Mouse (Mus musculus) embryonic facial prominence, embryonic 13.5 days (tissue): ENCODE measurements around the gene Dcun1d1. TPM values are rescaled to one million over a fixed set of nuclear protein-coding genes. Genes with fewer than 3 reads are reported as not detected.
A peak's percentile ranks its signal among the peaks of the same experiment; 100 is the strongest.

Source experiments
- ATAC-seq: fragments of 200-750 bp; cut with Nextera tagmentation; 2 replicates; pipeline ENCODE4 v1.8.0; 2017; ENCODE audit warnings: low read depth; ENCODE audit not compliant: insufficient number of reproducible peaks, insufficient read depth, low FRiP score, low TSS enrichment
- H3K27ac ChIP-seq: fragments of 300-500 bp; sonication (generic); 2 replicates; pipeline ENCODE4 v1.5.1; 2015; ENCODE audit warnings: moderate library complexity, mild to moderate bottlenecking, inconsistent platforms
- H3K27me3 ChIP-seq: fragments of 300-500 bp; sonication (generic); 2 replicates; pipeline ENCODE4 v1.6.1; 2015; ENCODE audit warnings: mild to moderate bottlenecking, inconsistent platforms
- H3K36me3 ChIP-seq: fragments of 300-500 bp; sonication (generic); 2 replicates; pipeline ENCODE4 v1.6.1; 2015; ENCODE audit warnings: mild to moderate bottlenecking, inconsistent platforms
- H3K4me1 ChIP-seq: fragments of 300-500 bp; sonication (generic); 2 replicates; pipeline ENCODE4 v1.6.1; 2015; ENCODE audit warnings: inconsistent platforms
- H3K4me2 ChIP-seq: fragments of 300-500 bp; sonication (generic); 2 replicates; pipeline ENCODE4 v1.6.1; 2015; ENCODE audit warnings: moderate library complexity, mild to moderate bottlenecking, inconsistent platforms
- H3K4me3 ChIP-seq: fragments of 300-500 bp; sonication (generic); 2 replicates; pipeline ENCODE4 v1.5.1; 2015; ENCODE audit warnings: mild to moderate bottlenecking, inconsistent platforms
- H3K9ac ChIP-seq: fragments of 300-500 bp; sonication (generic); 2 replicates; pipeline ENCODE4 v1.6.1; 2015; ENCODE audit warnings: mild to moderate bottlenecking, inconsistent platforms
- H3K9me3 ChIP-seq: fragments of 300-500 bp; sonication (generic); 2 replicates; pipeline ENCODE4 v1.6.1; 2016; ENCODE audit warnings: inconsistent platforms
- WGBS: fragments of 180-500 bp; shearing (Covaris S2); methylation state at CpG from one replicate; pipeline ENCODE4 v1.1.7; 2015; ENCODE audit warnings: mixed read lengths; 5-methylcytosine and 5-hydroxymethylcytosine counted together
- polyA plus RNA-seq: library from polyadenylated mRNA; unstranded; fragments of >200 nt; fragmentation: Nextera tagmentation; extraction: Ambion mirVana; gene quantifications from 2 replicates; pipeline ENCODE4 v1.2.1, GENCODE M21; 2015

The Dcun1d1 gene
- polyA plus RNA-seq, 1 experiment from 2014 or later = 100 TPM

- Histone ChIP-seq H3K4me1 (peaks cover 22% of the 10 kb centered on the region), H3K27ac (no peak overlapping the region), H3K36me3 (no peaks in the 10 kb centered on the region), H3K4me3 (no peak overlapping the region), H3K4me2 (peak overlapping the region; percentile 12; the same call in 1 of the 2 replicates), H3K9ac (no peak overlapping the region), H3K27me3 (no peaks in the 10 kb centered on the region), H3K9me3 (no peaks in the 10 kb centered on the region)
- ATAC-seq = no peak
- 49% methylated on average over 8 of the region's 8 CpGs for WGBS
Observed at GRCm38 (mm10) chr3:35929831-35930230, 7.4 kb downstream of the Dcun1d1 start.

GRCm38 (mm10) chr3:35929406-35929805, 7.8 kb downstream of the Dcun1d1 start:
- no peak overlapping the region for H3K9ac ChIP-seq
- no peak overlapping the region for H3K4me3 ChIP-seq
- peaks cover 21% of the 10 kb centered on the region for H3K4me1 ChIP-seq
- H3K27ac ChIP-seq = no peak overlapping the region
- H3K36me3 ChIP-seq = no peaks in the 10 kb centered on the region
- ATAC-seq = no peak
- H3K27me3 ChIP-seq = no peaks in the 10 kb centered on the region
- 79% methylated on average over 3 of the region's 3 CpGs for WGBS
- H3K9me3 ChIP-seq = no peaks in the 10 kb centered on the region
- H3K4me2 ChIP-seq = no peak overlapping the region

- Histone ChIP-seq H3K36me3 (no peaks in the 10 kb centered on the region), H3K9ac (no peak overlapping the region), H3K27me3 (no peaks in the 10 kb centered on the region), H3K27ac (no peak overlapping the region), H3K4me2 (no peak overlapping the region), H3K9me3 (no peaks in the 10 kb centered on the region), H3K4me1 (peaks cover 10% of the 10 kb centered on the region), H3K4me3 (no peak overlapping the region)
- WGBS = 80% methylated on average over 2 of the region's 2 CpGs
- ATAC-seq = no peak
Observed at GRCm38 (mm10) chr3:35925852-35926251, 11.4 kb downstream of the Dcun1d1 start.

- no peak for ATAC-seq
- 79% methylated on average over 3 of the region's 3 CpGs for WGBS
Observed at GRCm38 (mm10) chr3:35924007-35924406, 13.2 kb downstream of the Dcun1d1 start.

GRCm38 (mm10) chr3:35923495-35923894, 13.8 kb downstream of the Dcun1d1 start:
- Histone ChIP-seq H3K9ac (no peak overlapping the region), H3K27me3 (no peaks in the 10 kb centered on the region), H3K4me1 (0 out of 2 replicates have a peak, but pooled peaks cover 3% of the 10 kb centered on the region), H3K9me3 (no peaks in the 10 kb centered on the region), H3K4me2 (no peak overlapping the region), H3K27ac (no peak overlapping the region), H3K4me3 (no peak overlapping the region), H3K36me3 (no peaks in the 10 kb centered on the region; the same call in 1 of the 2 replicates)
- ATAC-seq = no peak
- 61% methylated on average over 7 of the region's 7 CpGs for WGBS

More at GRCm38 (mm10) chr3:35924007-35924406, 13.2 kb downstream of the Dcun1d1 start:
- H3K27ac ChIP-seq = no peak overlapping the region
- 0 out of 2 replicates have a peak, but pooled peaks cover 3% of the 10 kb centered on the region for H3K4me1 ChIP-seq
- no peak overlapping the region for H3K4me3 ChIP-seq
- H3K36me3 ChIP-seq = no peaks in the 10 kb centered on the region
- H3K9ac ChIP-seq = no peak overlapping the region
- no peaks in the 10 kb centered on the region for H3K9me3 ChIP-seq
- no peak overlapping the region for H3K4me2 ChIP-seq
- no peaks in the 10 kb centered on the region for H3K27me3 ChIP-seq

GRCm38 (mm10) chr3:35922522-35922921, 14.7 kb downstream of the Dcun1d1 start:
- ATAC-seq = no peak
- no peaks in the 10 kb centered on the region for H3K9me3 ChIP-seq
- WGBS = 81% methylated on average over 4 of the region's 4 CpGs
- 0 out of 2 replicates have a peak, but pooled peaks cover 3% of the 10 kb centered on the region for H3K4me1 ChIP-seq
- no peak overlapping the region for H3K4me3 ChIP-seq
- H3K27me3 ChIP-seq = no peaks in the 10 kb centered on the region
- no peak overlapping the region for H3K27ac ChIP-seq
- H3K9ac ChIP-seq = no peak overlapping the region
- H3K36me3 ChIP-seq = peaks cover 9% of the 10 kb centered on the region
- H3K4me2 ChIP-seq = no peak overlapping the region

- no peak for ATAC-seq
- no peak overlapping the region for H3K4me3 ChIP-seq
- no peaks in the 10 kb centered on the region for H3K9me3 ChIP-seq
- peaks cover 45% of the 10 kb centered on the region for H3K36me3 ChIP-seq
- no peaks in the 10 kb centered on the region for H3K27me3 ChIP-seq
- WGBS = 84% methylated on average over 3 of the region's 3 CpGs
- H3K9ac ChIP-seq = no peak overlapping the region
- H3K27ac ChIP-seq = no peak overlapping the region
- H3K4me2 ChIP-seq = no peak overlapping the region
- no peaks in the 10 kb centered on the region for H3K4me1 ChIP-seq
Observed at GRCm38 (mm10) chr3:35918229-35918628, 19.0 kb downstream of the Dcun1d1 start.

- no peak overlapping the region for H3K9ac ChIP-seq
- no peak overlapping the region for H3K4me3 ChIP-seq
- no peak for ATAC-seq
- no peaks in the 10 kb centered on the region for H3K4me1 ChIP-seq
- H3K27me3 ChIP-seq = no peaks in the 10 kb centered on the region
- no peak overlapping the region for H3K4me2 ChIP-seq
- H3K27ac ChIP-seq = no peak overlapping the region
- H3K36me3 ChIP-seq = peaks cover 53% of the 10 kb centered on the region
- WGBS = 91% methylated on average over 7 of the region's 7 CpGs
- H3K9me3 ChIP-seq = peaks cover 3% of the 10 kb centered on the region; the same call in 1 of the 2 replicates
Observed at GRCm38 (mm10) chr3:35908982-35909680, 28.1 kb downstream of the Dcun1d1 start.

GRCm38 (mm10) chr3:35900555-35901204, 36.6 kb downstream of the Dcun1d1 start:
- Histone ChIP-seq H3K27me3 (no peaks in the 10 kb centered on the region), H3K9me3 (no peaks in the 10 kb centered on the region), H3K4me2 (no peak overlapping the region), H3K9ac (no peak overlapping the region), H3K27ac (no peak overlapping the region), H3K36me3 (peaks cover 45% of the 10 kb centered on the region), H3K4me1 (no peaks in the 10 kb centered on the region), H3K4me3 (no peak overlapping the region)
- WGBS = 80% methylated on average over 5 of the region's 5 CpGs
- no peak for ATAC-seq

GRCm38 (mm10) chr3:35899109-35899508, 38.1 kb downstream of the Dcun1d1 start:
- no peak overlapping the region for H3K27ac ChIP-seq
- no peak for ATAC-seq
- no peaks in the 10 kb centered on the region for H3K4me1 ChIP-seq
- WGBS = 94% methylated on average over 3 of the region's 3 CpGs
- no peaks in the 10 kb centered on the region for H3K9me3 ChIP-seq
- peaks cover 38% of the 10 kb centered on the region for H3K36me3 ChIP-seq
- H3K4me2 ChIP-seq = no peak overlapping the region
- no peaks in the 10 kb centered on the region for H3K27me3 ChIP-seq
- H3K4me3 ChIP-seq = no peak overlapping the region
- no peak overlapping the region for H3K9ac ChIP-seq

GRCm38 (mm10) chr3:35897900-35898299, 39.3 kb downstream of the Dcun1d1 start:
- WGBS = 77% methylated on average over 2 of the region's 2 CpGs
- peaks cover 34% of the 10 kb centered on the region for H3K36me3 ChIP-seq
- ATAC-seq = no peak

GRCm38 (mm10) chr3:35893156-35893555, 44.1 kb downstream of the Dcun1d1 start:
- H3K4me1 ChIP-seq = no peaks in the 10 kb centered on the region
- H3K27me3 ChIP-seq = no peaks in the 10 kb centered on the region
- H3K9me3 ChIP-seq = no peaks in the 10 kb centered on the region
- no peak overlapping the region for H3K4me2 ChIP-seq
- no peak overlapping the region for H3K4me3 ChIP-seq
- no peak for ATAC-seq
- H3K27ac ChIP-seq = no peak overlapping the region
- H3K9ac ChIP-seq = no peak overlapping the region
- WGBS = 83% methylated on average over 5 of the region's 5 CpGs
- H3K36me3 ChIP-seq = peaks cover 35% of the 10 kb centered on the region

More at GRCm38 (mm10) chr3:35897900-35898299, 39.3 kb downstream of the Dcun1d1 start:
- no peak overlapping the region for H3K4me3 ChIP-seq
- no peak overlapping the region for H3K27ac ChIP-seq
- H3K9ac ChIP-seq = no peak overlapping the region
- no peak overlapping the region for H3K4me2 ChIP-seq
- H3K4me1 ChIP-seq = no peaks in the 10 kb centered on the region
- H3K9me3 ChIP-seq = no peaks in the 10 kb centered on the region
- H3K27me3 ChIP-seq = no peaks in the 10 kb centered on the region
